In genomic region chr2:65979338-65980053, GRCm38 (mm10) we compare ENCODE assay signal across 8 mouse cellular contexts.
DNase-seq lines count a peak whose midpoint lies in the region; ATAC-seq lines count a peak whose summit lies in the region.

No protein-coding gene starts in this region.

- H3K27ac ChIP-seq in neural tube, embryonic 12.5 days, result no peak overlapping the region
- H3K27ac ChIP-seq in hindbrain, embryonic 13.5 days, result peak overlapping the region; percentile 80
- H3K27ac ChIP-seq in midbrain, embryonic 15.5 days, result peak overlapping the region; percentile 51

- WGBS in neural tube, embryonic 12.5 days, result 33% methylated on average over 17 of the region's 17 CpGs
- WGBS in hindbrain, embryonic 13.5 days, result 28% methylated on average over 17 of the region's 17 CpGs
- 28% methylated on average over 17 of the region's 17 CpGs for WGBS in midbrain, embryonic 15.5 days

- H3K36me3 ChIP-seq in neural tube, embryonic 12.5 days, result no peaks in the 10 kb centered on the region
- no peaks in the 10 kb centered on the region for H3K36me3 ChIP-seq in hindbrain, embryonic 13.5 days
- H3K36me3 ChIP-seq in midbrain, embryonic 15.5 days (replicated peaks), result no peaks in the 10 kb centered on the region

- no peaks in the 10 kb centered on the region for H3K9me3 ChIP-seq in neural tube, embryonic 12.5 days
- no peaks in the 10 kb centered on the region for H3K9me3 ChIP-seq in hindbrain, embryonic 13.5 days
- no peaks in the 10 kb centered on the region for H3K9me3 ChIP-seq in midbrain, embryonic 15.5 days

- H3K4me2 ChIP-seq in neural tube, embryonic 12.5 days (replicated peaks), result peak overlapping the region; percentile 41
- H3K4me2 ChIP-seq in hindbrain, embryonic 13.5 days, result peak overlapping the region; percentile 33
- peak overlapping the region; percentile 35 for H3K4me2 ChIP-seq in midbrain, embryonic 15.5 days

- ATAC-seq in neural tube, embryonic 12.5 days (ENCODE audit: low FRiP score, low read depth), result peak; percentile 65
- ATAC-seq in hindbrain, embryonic 13.5 days (ENCODE audit: low FRiP score), result peak; percentile 79
- peak; percentile 70 for ATAC-seq in midbrain, embryonic 15.5 days (replicated peaks)

- no peak overlapping the region for H3K4me3 ChIP-seq in neural tube, embryonic 12.5 days
- H3K4me3 ChIP-seq in hindbrain, embryonic 13.5 days, result no peak overlapping the region
- no peak overlapping the region for H3K4me3 ChIP-seq in midbrain, embryonic 15.5 days

- H3K4me1 ChIP-seq in neural tube, embryonic 12.5 days, result peaks cover 24% of the 10 kb centered on the region
- H3K4me1 ChIP-seq in hindbrain, embryonic 13.5 days (replicated peaks), result peaks cover 33% of the 10 kb centered on the region
- H3K4me1 ChIP-seq in midbrain, embryonic 15.5 days, result peaks cover 25% of the 10 kb centered on the region

- peak; percentile 56 for DNase-seq in embryo, embryonic 11 days
- DNase-seq in embryo, embryonic 9.5 days (ENCODE audit: extremely low spot score), result no peak
- DNase-seq in neural tube, embryonic 10.5 days (ENCODE audit: extremely low spot score, low spot score), result no peak
- no peak for DNase-seq in frontal cortex, postnatal 25 days (ENCODE audit: low spot score in 2 of 2)
- no peak for DNase-seq in gastrocnemius, adult 18-20 months (ENCODE audit: low spot score)

- H3K9ac ChIP-seq in neural tube, embryonic 12.5 days, result no peak overlapping the region
- no peak overlapping the region for H3K9ac ChIP-seq in hindbrain, embryonic 13.5 days
- H3K9ac ChIP-seq in midbrain, embryonic 15.5 days, result no peak overlapping the region

- no peaks in the 10 kb centered on the region for H3K27me3 ChIP-seq in neural tube, embryonic 12.5 days (replicated peaks)
- H3K27me3 ChIP-seq in hindbrain, embryonic 13.5 days, result no peaks in the 10 kb centered on the region
- H3K27me3 ChIP-seq in midbrain, embryonic 15.5 days (replicated peaks), result no peaks in the 10 kb centered on the region
